Mouse (Mus musculus): ENCODE measurements around the gene Gpd1l. TPM values are rescaled to one million over a fixed set of nuclear protein-coding genes. Genes with fewer than 3 reads are reported as not detected.

The Gpd1l gene
- total RNA-seq, 4 experiments from 2014 or later, result 39.7 to 41.2 (median 40.2) TPM

DNA sequence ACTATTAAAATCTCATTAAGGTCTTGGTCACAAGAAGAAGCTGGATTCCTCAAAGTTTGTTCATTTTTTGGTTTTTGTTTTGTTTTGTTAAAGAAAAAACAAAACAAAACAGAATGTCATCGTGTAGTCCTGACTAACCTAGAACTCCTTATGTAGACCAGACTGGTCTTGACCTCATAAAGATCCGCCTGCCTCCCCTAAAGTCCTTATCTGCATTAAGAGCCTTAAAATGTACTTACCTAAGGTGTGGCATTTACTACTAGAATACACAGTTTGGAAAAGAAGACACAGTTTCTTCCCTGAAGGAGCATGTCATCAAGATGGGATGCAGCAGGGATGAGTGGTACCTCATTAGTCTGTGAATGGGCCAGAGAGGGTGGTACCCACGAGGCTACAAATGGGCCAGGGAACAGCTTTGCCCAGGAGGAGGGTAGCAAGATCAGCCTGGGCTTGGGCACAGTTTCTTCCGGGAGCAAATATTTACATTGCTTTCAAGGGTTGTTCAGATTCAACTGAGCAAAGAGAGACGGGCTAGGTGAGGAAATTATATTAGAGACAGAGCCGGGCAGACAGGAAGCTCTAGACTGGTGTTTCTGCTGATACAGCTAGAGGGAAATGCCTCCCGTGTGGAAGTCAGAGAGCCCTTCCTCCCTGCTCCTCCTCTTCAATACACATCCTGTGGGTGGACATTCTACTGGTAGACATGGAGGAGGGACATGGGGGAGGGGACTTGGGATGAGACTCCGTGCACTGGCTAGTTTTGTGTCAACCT lies 82.2 kb downstream of the Gpd1l start:
- DNase-seq (ENCODE audit: low spot score), result no peak

Other genes with a start within 250 kb of the Gpd1l start
- gene Dync1li1, start 245.2 kb downstream of the Gpd1l start, total RNA-seq (2022), result 10 to 100 TPM; 57.3 to 70.2 (median 66.2) TPM
- gene Cmtm6, start 202.9 kb downstream of the Gpd1l start, total RNA-seq (2022), result 10 to 100 TPM; 16.1 to 23.8 (median 19.3) TPM
- gene Cmtm7, start 152.1 kb downstream of the Gpd1l start, total RNA-seq (2022), result 10 to 100 TPM; 10.5 to 16.6 (median 12.6) TPM
- gene Cmtm8, start 89.8 kb downstream of the Gpd1l start, total RNA-seq (2022), result 10 to 100 TPM; 11.5 to 12.5 (median 11.7) TPM
- gene Osbpl10, start 44.6 kb upstream of the Gpd1l start, total RNA-seq (2022), result 1 to 10 TPM; 2.5 to 4.9 (median 3.3) TPM
- 10 to 100 TPM in 3 of 4 experiments, 1 to 10 TPM in 1; 9.8 to 31.3 (median 20.9) TPM for gene Rps27rt, start 48.8 kb upstream of the Gpd1l start, total RNA-seq (2022)

Measured in heart, adult 8-10 months (tissue).